14 mouse cellular contexts compared by ENCODE assay signal in genomic region chr10:26202708-26203368, GRCm38 (mm10). TPM values are rescaled to one million over a fixed set of nuclear protein-coding genes. Genes with fewer than 3 reads are reported as not detected.
"Had no signal": no experiment of that assay in that cellular context is flagged by ENCODE, and none has a peak within 500 bp of the region (broad histone marks: within the 10 kb centered on the region; RNA-seq: fewer than 3 reads in every experiment).

No protein-coding gene starts in this region.

- H3K27ac ChIP-seq: limb, embryonic 13.5 days; liver, embryonic 14.5 days; midbrain, embryonic 10.5 days; neural tube, embryonic 12.5 days; stomach, embryonic 15.5 days had no signal

- H3K27me3 ChIP-seq: limb, embryonic 13.5 days; neural tube, embryonic 12.5 days; stomach, embryonic 15.5 days had no signal

- H3K4me1 ChIP-seq: limb, embryonic 13.5 days; midbrain, embryonic 10.5 days; neural tube, embryonic 12.5 days; stomach, embryonic 15.5 days had no signal

- H3K9me3 ChIP-seq: limb, embryonic 13.5 days; midbrain, embryonic 10.5 days; neural tube, embryonic 12.5 days; stomach, embryonic 15.5 days had no signal

- H3K36me3 ChIP-seq: limb, embryonic 13.5 days; midbrain, embryonic 10.5 days; neural tube, embryonic 12.5 days; stomach, embryonic 15.5 days had no signal

- H3K4me2 ChIP-seq: limb, embryonic 13.5 days; neural tube, embryonic 12.5 days; stomach, embryonic 15.5 days had no signal

- H3K4me3 ChIP-seq: limb, embryonic 13.5 days; midbrain, embryonic 10.5 days; myocyte; neural tube, embryonic 12.5 days; stomach, embryonic 15.5 days had no signal

- DNase-seq: kidney, adult 2 months; kidney, postnatal 25 days; layer of hippocampus, postnatal 36 days; left cerebral cortex, postnatal 4 days; lung, adult 18-20 months; midbrain, embryonic 14.5 days; thymus, postnatal 36 days had no signal

- H3K9ac ChIP-seq: limb, embryonic 13.5 days; liver, embryonic 14.5 days; neural tube, embryonic 12.5 days; stomach, embryonic 15.5 days had no signal

RNA-seq across cellular contexts. Expression of gene Samd3, which starts 26.7 kb away (rescaled TPM):
- polyA plus RNA-seq: kidney, embryonic 16.5 days; limb, embryonic 13.5 days; liver, embryonic 14.5 days; stomach, embryonic 15.5 days had no signal
